Mouse (Mus musculus) hindbrain, embryonic 11.5 days (tissue): ENCODE measurements around the gene Hmx3. TPM values are rescaled to one million over a fixed set of nuclear protein-coding genes. Genes with fewer than 3 reads are reported as not detected.

Experiments used
- ATAC-seq: fragments of 200-750 bp; cut with Nextera tagmentation; 2 replicates; pipeline ENCODE4 v1.8.0; 2017; ENCODE audit warnings: mild to moderate bottlenecking, moderate TSS enrichment, moderate library complexity; ENCODE audit not compliant: low FRiP score
- DNase-seq: peaks from one replicate; pipeline ENCODE4 v3.0.0-alpha.2; 2015; ENCODE audit warnings: low spot score
- H3K27ac ChIP-seq: fragments of 300-500 bp; sonication (generic); 2 replicates; pipeline ENCODE4 v1.5.1; 2014; ENCODE audit warnings: mild to moderate bottlenecking, low read depth, low read length
- H3K27me3 ChIP-seq: fragments of 300-500 bp; sonication (generic); 2 replicates; pipeline ENCODE4 v1.6.1; 2014; ENCODE audit warnings: mild to moderate bottlenecking, low read length, moderate library complexity, mixed read lengths; ENCODE audit not compliant: control insufficient read depth, insufficient read depth
- H3K36me3 ChIP-seq: fragments of 300-500 bp; sonication (generic); 2 replicates; pipeline ENCODE4 v1.6.1; 2014; ENCODE audit warnings: mild to moderate bottlenecking, low read length, moderate library complexity, mixed read lengths; ENCODE audit not compliant: control insufficient read depth, insufficient read depth
- H3K4me1 ChIP-seq: fragments of 300-500 bp; sonication (generic); replicated peaks from 2 replicates; pipeline ENCODE4 v1.6.1; 2014; ENCODE audit warnings: low read length, mixed read lengths; ENCODE audit not compliant: control insufficient read depth, insufficient read depth
- H3K4me2 ChIP-seq: fragments of 300-500 bp; sonication (generic); replicated peaks from 2 replicates; pipeline ENCODE4 v1.6.1; 2014; ENCODE audit warnings: mild to moderate bottlenecking, low read depth, low read length
- H3K4me3 ChIP-seq: fragments of 300-500 bp; sonication (generic); 2 replicates; pipeline ENCODE4 v1.5.1; 2014; ENCODE audit warnings: low read depth, low read length
- H3K9ac ChIP-seq: fragments of 300-500 bp; sonication (generic); 2 replicates; pipeline ENCODE4 v1.6.1; 2014; ENCODE audit warnings: low read depth, low read length
- H3K9me3 ChIP-seq: fragments of 300-500 bp; sonication (generic); 2 replicates; pipeline ENCODE4 v1.6.1; 2016; ENCODE audit warnings: low read length; ENCODE audit not compliant: control insufficient read depth
- WGBS: fragments of 180-500 bp; shearing (Covaris S2); extraction: QIAGEN DNeasy Blood & Tissue Kit; methylation state at CpG from one replicate; pipeline ENCODE4 v1.1.7; 2014; 5-methylcytosine and 5-hydroxymethylcytosine counted together
- polyA plus RNA-seq: library from polyadenylated mRNA; unstranded; fragments of >200 nt; fragmentation: Nextera tagmentation; extraction: Ambion mirVana; gene quantifications from 2 replicates; pipeline ENCODE4 v1.2.1, GENCODE M21; 2014

Hmx3 gene
- polyA plus RNA-seq, 1 experiment from 2014 or later = 0.57 TPM

- Histone ChIP-seq H3K27ac (no peak overlapping the region), H3K4me3 (no peak overlapping the region), H3K27me3 (no peaks in the 10 kb centered on the region), H3K36me3 (peaks cover 10% of the 10 kb centered on the region; the same call in 1 of the 2 replicates), H3K9me3 (no peaks in the 10 kb centered on the region), H3K4me2 (no peak overlapping the region), H3K9ac (no peak overlapping the region), H3K4me1 (no peaks in the 10 kb centered on the region)
- 74% methylated on average over 6 of the region's 6 CpGs for WGBS
- ATAC-seq (no peak), DNase-seq (no peak)
Observed at GRCm38 (mm10) chr7:131575246-131575645, 32.6 kb downstream of the Hmx3 start.

GRCm38 (mm10) chr7:131582178-131582577 is 39.5 kb downstream of the Hmx3 start:
- Histone ChIP-seq H3K27me3 (no peaks in the 10 kb centered on the region), H3K9ac (no peak overlapping the region), H3K4me2 (no peak overlapping the region), H3K4me3 (no peak overlapping the region), H3K36me3 (no peaks in the 10 kb centered on the region), H3K4me1 (no peaks in the 10 kb centered on the region), H3K9me3 (no peaks in the 10 kb centered on the region), H3K27ac (no peak overlapping the region)
- DNase-seq (no peak), ATAC-seq (no peak)
- WGBS = 71% methylated on average over 9 of the region's 9 CpGs

- no peaks in the 10 kb centered on the region for H3K27me3 ChIP-seq
- no peaks in the 10 kb centered on the region for H3K4me1 ChIP-seq
- ATAC-seq = no peak
- no peak overlapping the region for H3K27ac ChIP-seq
- H3K9me3 ChIP-seq = no peaks in the 10 kb centered on the region
- H3K9ac ChIP-seq = no peak overlapping the region
- H3K4me2 ChIP-seq = no peak overlapping the region
- WGBS = 87% methylated on average over 5 of the region's 5 CpGs
- no peak overlapping the region for H3K4me3 ChIP-seq
- no peak for DNase-seq
- H3K36me3 ChIP-seq = no peaks in the 10 kb centered on the region
Observed at GRCm38 (mm10) chr7:131585551-131585950, 42.9 kb downstream of the Hmx3 start.

Other genes with a start within 250 kb of the Hmx3 start
- gene Cuzd1, start 220.6 kb upstream of the Hmx3 start, polyA plus RNA-seq = not detected in 2 replicates
- not detected in 2 replicates for gene Fam24b, start 213.4 kb upstream of the Hmx3 start, polyA plus RNA-seq
- not detected in 2 replicates for gene Fam24a, start 209.0 kb upstream of the Hmx3 start, polyA plus RNA-seq
- 22.5 and 23.7 TPM in 2 replicates for gene 2310057M21Rik, start 180.1 kb upstream of the Hmx3 start, polyA plus RNA-seq
- gene Pstk, start 171.7 kb upstream of the Hmx3 start, polyA plus RNA-seq = 59.4 and 63.3 TPM in 2 replicates
- gene Ikzf5, start 132.3 kb upstream of the Hmx3 start, polyA plus RNA-seq = 25.4 and 26.6 TPM in 2 replicates
- gene Acadsb, start 132.3 kb upstream of the Hmx3 start, polyA plus RNA-seq = 88.8 and 93.7 TPM in 2 replicates
- 2.7 and 3.5 TPM in 2 replicates for gene Hmx2, start 5.9 kb downstream of the Hmx3 start, polyA plus RNA-seq
- 271 and 278 TPM in 2 replicates for gene Bub3, start 17.4 kb downstream of the Hmx3 start, polyA plus RNA-seq